Mouse (Mus musculus): Measurements from ENCODE around the gene Kif3a. TPM values are rescaled to one million over a fixed set of nuclear protein-coding genes. Genes with fewer than 3 reads are reported as not detected.
A peak's percentile ranks its signal among the peaks of the same experiment; 100 is the strongest.

The Kif3a gene
- total RNA-seq, 2 experiments from 2014 or later: 27.5 to 30.1 TPM

DNA sequence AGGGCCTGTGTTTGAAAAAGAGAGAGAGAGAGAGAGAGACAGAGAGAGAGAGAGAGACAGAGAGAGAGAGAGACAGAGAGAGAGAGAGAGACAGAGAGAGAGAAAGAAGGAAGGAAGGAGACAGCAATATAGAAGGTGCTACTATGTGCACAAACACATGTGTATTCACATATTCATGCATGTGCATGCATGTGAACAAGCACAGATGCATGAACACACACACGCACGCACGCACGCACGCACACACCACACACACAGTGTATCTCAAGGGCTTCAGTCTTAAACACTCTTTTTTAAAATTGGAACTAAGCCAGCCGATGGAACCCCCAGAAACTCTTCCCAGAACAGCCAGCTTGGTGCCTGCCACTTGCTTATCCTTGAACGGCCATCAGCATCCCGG is 48.4 kb downstream of the Kif3a start:
- no peak for DNase-seq (ENCODE audit: low spot score in 2 of 2)

DNA sequence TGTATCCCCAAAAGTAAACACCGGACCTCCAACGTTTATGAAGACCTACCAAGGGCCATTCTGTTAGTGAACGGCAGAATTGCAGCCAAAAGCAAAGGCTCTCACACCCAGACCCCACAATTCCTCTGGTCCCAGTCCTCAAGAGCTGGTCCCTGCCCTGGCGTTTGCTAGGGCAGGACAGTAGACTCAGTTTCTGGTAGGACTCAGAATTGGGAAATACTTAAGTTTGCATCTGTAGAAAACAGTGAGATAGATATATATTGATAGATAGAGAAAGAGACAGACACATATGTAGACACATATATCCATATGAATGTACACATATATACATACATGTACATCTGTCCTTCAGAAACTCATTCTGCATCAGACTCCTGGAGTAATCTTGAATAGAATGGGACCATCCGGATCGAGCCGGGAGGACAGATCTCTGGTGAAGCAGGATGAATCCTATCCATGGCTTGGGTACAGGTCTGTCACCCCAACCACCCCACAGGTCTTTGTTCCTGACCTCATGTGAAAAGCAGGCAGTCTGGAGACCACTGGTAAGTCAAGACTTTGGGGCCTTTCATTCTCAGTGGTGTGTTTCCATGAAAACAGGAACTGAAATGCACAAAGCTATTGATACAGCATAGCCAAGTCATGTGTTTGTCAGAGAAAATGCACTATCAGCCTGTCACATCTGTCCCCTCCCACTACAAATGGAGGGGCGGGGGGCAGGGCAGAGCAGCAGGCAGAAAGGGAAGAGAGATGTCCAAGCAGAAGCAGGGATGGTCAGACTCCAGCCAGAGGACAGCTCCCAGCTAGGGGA is 49.8 kb downstream of the Kif3a start:
- no peak for DNase-seq (ENCODE audit: low spot score in 2 of 2)

DNA sequence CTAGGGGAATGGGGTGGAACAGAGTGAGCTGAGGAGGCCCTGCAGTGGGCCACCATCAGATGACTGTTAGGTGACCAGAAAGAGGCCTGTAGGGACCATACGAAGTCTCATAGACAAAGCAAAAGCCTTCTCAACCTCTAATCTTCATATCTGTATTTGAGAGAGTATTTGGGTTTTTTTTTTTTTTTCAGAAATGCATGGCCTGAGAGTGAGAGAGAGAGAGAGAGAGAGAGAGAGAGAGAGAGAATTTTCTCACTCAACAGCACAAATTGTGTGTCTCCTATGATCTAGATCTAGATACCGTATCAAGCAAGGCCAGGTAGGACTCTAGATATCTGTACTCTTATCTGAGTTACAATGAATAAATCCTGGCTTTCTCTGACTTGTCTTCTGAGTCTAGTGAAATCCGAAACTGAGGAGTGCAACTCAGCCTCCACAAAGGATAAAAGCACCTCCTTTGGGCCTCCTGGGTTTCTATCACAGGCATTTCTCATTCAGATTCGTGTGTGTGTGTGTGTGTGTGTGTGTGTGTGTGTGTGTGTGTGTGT is 50.5 kb downstream of the Kif3a start:
- DNase-seq (ENCODE audit: low spot score in 2 of 2): no peak

DNA sequence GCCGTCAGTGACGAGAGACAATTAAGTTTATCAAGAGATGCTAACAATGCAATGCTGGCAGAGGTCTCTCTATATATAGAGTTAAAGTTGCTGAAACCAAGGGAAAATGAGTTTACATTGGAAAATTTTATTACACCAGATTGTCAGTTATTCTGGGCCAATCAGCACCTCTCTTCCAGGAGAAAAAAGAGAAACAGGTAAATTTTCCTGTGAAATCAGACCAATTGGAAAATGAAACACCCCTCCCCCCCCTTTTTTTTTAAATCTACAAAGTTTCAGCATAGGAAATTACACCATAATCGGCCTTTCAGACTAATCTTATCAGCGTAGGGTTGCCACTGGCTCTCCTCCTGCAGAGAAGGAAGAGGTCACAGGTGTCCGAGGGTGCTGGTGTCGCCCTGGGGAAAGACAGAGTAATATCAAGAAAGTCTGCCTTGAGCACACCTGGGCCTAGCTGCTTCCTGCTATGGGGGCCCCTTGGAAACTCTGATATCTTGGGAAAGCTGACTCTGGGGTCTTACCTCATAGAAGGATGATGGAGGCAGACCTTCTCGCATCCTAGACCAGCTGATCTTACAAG is 51.5 kb downstream of the Kif3a start, which contains the start of gene Il4:
Gene Il4, minus strand, starts transcription at position 51 of the 580 bp plus-strand sequence.
- no peak for DNase-seq (ENCODE audit: low spot score in 2 of 2)

DNA sequence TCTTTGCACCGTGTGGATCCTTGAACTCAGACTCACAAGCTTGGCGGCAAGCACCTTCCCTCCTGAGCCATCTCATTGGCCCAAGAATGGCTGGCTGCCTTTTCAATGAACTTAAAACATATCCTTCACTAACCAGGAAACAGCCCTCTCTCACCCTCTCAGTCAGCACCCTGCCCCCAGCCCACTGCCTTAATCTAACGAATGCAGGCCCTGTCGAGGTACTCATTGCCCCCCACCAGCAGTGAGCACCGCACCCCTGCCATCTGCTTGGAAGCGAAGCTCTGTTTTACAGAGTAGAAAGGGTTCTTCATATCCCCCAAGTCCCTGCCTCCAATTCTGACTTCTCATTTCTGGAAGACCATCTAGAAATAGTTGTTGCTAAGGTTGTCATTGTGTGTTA is 52.2 kb downstream of the Kif3a start:
- DNase-seq (ENCODE audit: low spot score in 2 of 2): no peak

DNA sequence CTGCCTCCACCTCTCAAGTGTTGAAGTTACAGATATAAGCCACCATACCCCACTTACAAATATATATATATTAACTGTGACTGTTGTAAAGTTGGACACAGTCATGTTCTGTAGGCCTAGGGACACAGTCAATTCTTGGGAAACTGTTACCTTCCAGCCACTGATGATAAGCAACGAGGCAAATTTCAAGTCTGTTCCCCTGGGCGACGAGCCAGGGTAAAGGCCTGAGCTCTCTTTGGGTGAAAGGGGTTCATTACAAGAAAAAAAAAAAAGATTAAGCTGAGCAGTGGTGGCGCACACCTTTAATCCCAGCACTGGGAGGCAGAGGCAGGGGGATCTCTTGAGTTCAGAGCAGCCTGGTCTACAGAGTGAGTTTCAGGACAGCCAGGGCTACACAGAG is 52.9 kb downstream of the Kif3a start:
- no peak for DNase-seq (ENCODE audit: low spot score in 2 of 2)

DNA sequence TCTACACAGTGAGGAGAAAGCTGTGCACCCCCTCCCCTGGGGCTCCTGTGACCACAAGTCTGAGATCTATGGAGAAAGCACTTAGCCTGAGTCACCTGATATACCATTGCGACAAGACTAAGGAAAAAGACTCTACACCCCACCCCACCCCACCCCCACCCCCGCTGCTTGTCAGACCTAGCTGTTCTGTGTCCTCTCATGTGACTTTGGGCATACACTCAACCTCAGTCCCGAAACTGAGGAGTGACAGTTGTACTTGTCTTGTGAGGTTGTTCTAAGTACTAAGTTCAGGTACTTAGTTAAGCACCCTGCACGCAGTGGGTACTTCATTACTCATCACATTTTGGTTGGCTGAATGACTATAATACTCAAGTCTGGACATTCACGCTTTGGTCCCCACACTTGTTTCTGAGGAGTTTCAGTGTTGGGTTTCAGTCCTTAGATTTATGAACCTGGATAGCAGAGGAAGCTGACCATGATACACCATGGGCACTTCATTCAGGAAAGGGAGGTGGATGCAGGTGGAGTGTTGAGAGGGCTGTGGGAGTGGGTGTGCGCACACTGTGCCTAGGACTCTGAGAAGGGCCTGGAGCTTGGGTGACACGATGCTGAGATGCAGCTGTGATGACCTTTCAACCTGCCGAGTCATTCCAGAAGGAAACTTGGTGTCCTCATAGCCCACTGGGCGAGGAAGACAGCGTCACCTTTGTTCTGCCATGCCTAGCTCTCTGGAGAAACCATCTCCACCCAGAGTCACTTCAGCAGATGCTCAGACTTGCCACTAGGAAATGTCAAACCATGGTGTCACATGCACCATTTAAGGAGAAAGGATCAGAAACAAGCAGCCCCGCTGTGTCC is 54.6 kb downstream of the Kif3a start:
- no peak for DNase-seq (ENCODE audit: low spot score in 2 of 2)

DNA sequence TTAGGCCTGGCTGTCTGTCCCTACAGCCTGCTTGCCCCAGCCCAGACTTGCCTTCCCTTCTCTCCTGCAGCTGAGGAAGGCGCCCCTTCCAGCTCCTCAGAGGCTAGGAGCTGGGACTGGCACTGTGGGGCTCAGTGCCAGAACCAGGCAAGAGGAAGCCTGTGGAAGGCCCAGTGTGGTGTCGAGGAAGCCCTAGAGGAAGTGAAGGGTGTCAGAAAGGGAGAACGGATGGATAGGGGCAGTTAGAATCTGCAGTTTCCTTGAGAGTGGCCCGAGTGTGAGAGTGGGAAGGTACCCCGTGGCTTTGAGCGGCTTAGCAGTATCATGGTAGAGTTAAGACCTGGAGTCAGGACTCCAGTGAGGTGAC is 55.2 kb downstream of the Kif3a start:
- DNase-seq (ENCODE audit: low spot score in 2 of 2): no peak

DNA sequence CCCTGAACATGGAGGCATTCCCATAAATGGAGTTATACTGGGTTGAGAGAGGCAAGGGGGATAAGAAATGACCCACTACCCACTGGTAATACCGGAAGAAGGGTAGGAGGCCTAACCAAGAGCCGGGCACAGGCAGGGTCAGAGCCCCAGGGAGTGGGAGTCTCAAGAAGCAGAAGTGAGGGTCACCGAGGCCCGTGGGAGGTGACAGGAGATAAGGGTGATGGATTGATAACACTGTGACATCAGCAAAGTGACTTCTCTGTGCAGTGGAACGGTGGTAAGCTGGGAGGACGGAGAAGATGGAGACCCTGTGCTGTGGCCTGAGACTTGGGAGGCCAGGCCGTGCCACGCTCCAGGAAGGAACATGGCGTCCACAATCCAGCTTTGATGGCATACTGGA is 56.4 kb downstream of the Kif3a start:
- no peak for DNase-seq (ENCODE audit: low spot score in 2 of 2)

DNA sequence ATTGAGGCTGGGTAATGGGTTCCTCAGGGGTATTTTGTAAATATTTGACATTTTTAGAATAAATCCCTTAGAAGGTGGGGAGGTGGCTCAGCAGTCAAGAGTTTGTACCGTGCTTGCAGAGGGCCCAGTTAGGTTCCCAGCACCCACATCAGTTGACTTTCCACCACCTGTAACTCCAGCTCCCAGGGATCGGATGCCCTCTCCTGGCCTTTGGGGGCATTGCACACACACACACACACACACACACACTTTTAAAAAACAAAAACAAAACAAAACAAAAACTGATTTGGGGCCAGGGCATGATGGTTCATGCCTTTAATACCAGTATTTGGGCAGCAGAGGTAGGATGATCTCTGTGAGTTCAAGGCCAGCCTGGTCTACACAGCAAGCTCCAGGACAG is 56.9 kb downstream of the Kif3a start:
- no peak for DNase-seq (ENCODE audit: low spot score in 2 of 2)

DNA sequence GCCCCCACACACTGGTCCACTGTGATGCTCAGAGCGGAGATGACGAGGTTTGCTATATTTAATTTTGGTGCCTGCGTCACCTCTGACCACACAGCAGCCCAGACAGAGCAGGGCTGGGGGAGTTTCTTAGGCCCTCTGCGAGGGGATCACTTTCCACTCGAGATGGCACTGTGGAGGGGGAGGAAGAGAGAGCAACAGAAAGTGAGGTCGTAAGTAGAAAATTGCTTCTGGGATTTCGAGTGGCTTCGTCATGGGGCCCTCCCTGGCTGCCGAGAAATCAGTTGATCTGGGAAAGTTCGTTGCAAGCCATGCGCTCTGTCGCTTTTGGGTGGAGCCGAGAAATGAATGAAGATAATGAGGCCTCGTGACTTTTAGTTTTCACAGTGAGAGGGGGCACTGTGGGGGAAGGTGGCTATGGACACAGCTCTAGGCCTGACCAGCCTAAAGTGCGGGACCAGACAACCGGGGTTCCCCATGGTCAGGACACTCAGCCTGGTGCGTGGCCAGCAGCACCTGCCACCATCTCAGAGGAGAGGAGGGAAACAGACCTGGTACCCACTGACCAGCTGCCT is 59.7 kb downstream of the Kif3a start:
- no peak for DNase-seq (ENCODE audit: low spot score in 2 of 2)

DNA sequence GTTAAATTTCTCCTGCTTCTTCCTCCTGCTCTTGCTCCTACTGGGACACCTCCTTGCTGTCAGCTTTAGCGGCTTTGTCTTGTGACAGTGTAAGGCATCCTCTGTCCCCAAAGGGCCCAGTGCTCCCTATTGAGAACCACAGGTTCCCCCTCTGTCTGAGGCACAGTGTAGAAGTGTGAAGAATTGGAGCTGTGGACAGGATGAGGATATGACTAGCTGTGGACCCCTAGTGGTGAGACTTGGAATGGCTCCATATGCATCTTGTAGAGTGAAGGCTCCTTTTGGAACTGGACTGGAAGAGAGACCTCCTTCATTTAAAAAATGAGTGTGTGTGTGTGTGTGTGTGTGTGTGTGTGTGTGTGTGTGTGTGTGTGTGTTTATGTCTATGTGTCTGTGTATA is 60.7 kb downstream of the Kif3a start:
- peak in 1 of 2 experiments; percentile 52 for DNase-seq (ENCODE audit: low spot score in 2 of 2)

DNA sequence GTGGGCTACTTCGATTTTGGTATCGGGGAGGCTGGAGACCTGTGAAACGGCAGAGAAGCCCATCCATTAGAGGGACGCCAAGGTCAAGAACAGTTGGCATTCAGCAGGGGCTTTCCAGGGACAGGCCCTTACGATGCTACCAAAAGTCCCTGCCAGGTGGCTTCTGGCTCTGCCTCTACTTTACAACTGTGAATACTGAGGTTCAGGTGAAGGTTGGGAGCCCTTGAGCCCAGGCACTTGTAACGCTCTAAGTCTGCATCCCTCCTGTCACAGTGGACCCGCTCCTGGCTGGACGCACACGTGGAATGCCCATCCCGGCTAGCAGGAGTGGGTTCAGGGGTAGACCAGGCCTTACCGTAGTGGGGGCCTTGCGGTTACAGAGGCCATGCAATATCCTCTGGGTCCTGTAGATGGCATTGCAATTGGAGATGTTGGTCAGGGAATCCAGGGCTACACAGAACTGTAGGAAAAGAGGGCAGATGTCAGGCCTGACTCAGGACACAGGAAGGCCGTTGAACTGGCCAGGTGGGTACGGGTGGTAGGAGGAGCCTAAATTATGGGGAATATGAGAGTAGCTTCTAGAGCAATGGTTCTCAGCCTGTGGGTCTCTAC is 65.0 kb downstream of the Kif3a start:
- no peak for DNase-seq (ENCODE audit: low spot score in 2 of 2)

DNA sequence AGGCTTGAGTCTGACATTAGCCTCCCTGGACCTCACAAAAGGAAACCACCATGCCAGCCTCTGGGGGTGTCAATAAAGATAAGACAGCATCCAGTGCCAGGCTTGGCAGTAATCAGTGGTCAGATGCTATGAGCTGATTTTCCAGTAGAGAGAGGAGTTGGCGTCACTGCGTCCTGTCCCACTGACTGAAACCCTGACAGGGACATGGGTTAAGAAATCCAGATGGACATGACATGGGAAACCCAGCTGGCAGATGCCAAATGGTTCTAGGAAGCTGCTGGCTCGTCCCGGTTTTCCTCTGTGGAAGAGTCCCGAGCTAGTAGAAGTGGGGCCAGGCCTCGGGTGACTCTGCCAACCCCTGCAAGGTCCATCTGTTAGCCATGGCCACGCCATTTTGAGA is 66.5 kb downstream of the Kif3a start:
- no peak for DNase-seq (ENCODE audit: low spot score in 2 of 2)

DNA sequence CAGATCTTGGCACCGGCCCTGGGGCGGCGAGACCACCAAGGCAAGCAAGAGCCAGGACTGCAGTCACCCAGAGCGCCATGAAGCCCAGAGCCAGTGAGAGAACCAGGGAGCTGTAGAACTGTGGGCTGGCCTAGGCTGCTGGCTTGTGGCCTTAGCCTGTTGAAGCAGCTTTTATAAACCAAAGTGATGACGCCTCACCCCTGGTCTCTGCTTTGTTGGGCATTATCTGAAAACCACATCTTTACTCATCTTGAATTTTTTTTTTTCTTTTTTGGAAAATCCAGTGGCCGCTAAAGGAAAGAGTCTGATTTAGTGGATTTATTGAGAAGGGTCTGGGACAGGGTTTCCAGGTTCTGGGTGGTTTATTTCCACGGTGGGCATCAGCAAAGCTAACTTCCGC is 67.4 kb downstream of the Kif3a start, which contains the start of gene Il13:
Gene Il13, minus strand, starts transcription at position 147 of the 400 bp plus-strand sequence.
- DNase-seq (ENCODE audit: low spot score in 2 of 2): no peak

DNA sequence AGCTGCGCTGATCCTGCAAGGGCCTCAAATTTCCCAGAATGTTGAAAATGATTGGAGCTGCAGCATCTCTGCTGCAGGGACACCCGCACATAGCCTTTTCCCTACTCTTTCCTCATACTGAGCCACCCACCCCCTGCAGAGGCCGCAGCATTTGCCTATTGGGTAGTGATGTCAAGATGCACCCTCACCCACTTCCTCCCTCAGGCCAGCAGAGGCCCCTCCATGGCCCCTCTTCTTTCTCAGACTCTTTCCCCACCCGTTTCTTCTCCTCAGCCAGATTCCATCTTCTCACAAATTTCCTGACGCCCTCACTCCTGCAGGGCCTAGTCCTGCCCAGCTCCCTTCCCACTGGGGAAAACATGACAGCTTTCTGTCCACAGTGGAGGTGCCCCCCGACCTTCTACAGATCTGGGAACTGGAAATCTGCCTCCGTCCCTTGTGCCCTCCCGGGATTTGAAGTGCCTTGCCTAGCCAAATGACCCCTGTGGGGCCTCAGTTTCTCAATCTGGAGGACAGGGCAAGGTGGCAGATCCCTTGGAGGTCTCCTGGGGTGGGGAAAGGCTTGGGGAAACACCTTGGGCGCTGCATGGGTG is 68.5 kb downstream of the Kif3a start:
- DNase-seq (ENCODE audit: low spot score in 2 of 2): no peak

DNA sequence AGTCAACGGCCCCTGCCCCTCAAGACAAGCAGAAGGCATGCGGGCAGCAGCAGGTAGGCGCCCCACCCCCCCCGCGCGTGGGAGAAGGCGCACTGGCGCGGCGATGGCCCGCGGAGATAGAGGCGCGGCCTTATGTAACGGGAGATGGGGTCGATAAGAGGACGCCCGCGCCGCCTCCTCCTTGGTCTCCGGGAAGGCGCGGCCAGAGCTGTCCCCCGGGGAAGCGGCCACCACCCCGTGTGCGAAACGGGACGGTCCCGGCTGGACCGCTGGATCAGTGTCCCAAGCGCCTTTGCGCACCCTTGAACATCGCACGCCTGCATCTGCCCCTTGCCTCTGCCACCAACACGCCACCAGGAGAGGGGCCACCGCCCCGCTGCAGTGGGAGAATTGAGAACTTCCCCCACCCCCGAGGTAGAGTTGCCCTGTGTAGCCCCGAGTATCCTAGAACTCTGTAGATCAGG is 69.0 kb downstream of the Kif3a start:
- no peak for DNase-seq (ENCODE audit: low spot score in 2 of 2)

DNA sequence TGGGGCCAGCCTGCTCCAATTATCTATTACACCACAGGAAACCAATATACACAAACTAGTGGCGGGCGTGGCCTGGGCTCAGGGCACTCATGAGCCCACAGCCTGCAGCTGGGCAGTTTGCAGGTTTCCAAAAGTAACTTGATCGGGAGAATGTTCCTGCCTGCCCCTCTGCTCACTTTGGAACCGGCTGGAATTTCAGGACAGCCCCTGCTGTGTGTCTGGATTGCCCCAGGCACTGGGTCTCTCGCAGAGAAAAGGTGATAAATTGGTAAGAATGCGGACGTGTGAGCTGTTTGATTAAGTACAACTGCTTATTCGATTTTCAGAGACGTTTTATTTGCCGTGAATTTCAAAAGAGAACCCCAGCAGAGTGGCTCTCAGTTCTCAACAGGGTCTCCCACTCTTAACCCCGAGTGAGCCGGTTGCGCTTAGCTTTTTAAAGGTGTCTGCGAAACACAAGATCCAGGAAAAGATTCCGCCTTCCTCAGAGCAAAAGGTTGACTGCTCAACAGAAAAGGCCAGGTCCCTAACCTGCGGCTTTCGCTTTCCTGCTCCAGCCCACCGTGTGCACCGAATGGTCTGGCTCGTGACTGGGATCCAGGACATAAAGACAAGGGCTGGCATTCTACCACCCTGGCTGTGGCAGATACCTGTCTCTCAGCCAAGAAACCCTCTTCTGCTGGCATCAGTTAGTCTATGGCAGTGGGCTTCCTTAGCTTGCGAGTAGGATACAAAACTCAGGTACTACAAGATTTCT is 70.0 kb downstream of the Kif3a start:
- DNase-seq (ENCODE audit: low spot score in 2 of 2): no peak

DNA sequence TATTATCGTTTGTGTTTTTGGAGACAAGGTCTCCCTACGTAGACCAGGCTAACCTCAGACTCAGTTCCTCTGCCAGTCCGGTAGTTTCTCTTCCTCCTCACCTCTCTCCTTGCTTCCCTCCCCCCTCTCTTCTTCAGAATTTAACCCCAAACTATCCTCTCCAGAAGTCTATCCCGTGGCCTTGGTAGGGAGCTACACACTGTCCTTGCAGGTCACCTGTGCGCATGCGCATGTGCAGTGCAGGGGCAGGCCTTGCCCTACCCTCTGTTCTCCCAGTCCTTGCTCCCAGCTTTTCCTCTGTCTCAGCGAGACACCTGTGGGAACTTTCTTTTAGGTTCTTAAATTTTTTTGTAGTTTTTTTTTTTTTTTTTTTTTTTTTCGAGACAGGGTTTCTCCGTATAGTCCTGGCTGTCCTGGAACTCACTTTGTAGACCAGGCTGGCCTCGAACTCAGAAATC is 70.7 kb downstream of the Kif3a start:
- DNase-seq (ENCODE audit: low spot score in 2 of 2): no peak

All from adrenal gland, postnatal 4 days (tissue).